Mouse (Mus musculus) ovary, postnatal 14 days (tissue): Measurements from ENCODE around the gene Tcp1.
"Not testable (repeated sequence)": the region's sequence is repeated elsewhere in the genome, so short reads cannot be mapped to it uniquely, and the experiment has no call there.

ENCODE experiments used
- DNase-seq: peaks from one replicate; pipeline ENCODE4 v3.0.0; 2022; ENCODE audit warnings: low spot score

The Tcp1 gene

DNA sequence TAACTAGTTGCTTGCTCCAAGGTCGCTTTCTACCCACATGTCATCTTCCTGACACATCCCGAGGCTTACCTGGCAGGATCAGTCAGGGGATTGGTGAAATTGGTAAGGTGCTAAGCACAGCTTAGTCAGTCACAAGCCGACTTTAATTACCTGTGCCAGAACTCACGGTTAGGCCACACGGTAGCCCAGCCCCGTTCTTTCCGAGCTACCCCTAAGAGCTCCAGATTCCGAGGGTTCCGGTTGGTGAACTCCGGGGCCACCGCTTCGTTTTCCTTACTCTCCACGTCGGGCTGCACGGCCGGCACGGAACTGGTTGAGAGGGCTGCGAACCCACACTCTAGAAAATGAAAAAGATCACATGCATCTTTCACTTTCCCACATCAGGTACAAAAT, at the start of gene Tcp1:
Tcp1 (plus strand) TSS at position 214 of the 393 bp plus-strand sequence.
- DNase-seq = no peak

DNA sequence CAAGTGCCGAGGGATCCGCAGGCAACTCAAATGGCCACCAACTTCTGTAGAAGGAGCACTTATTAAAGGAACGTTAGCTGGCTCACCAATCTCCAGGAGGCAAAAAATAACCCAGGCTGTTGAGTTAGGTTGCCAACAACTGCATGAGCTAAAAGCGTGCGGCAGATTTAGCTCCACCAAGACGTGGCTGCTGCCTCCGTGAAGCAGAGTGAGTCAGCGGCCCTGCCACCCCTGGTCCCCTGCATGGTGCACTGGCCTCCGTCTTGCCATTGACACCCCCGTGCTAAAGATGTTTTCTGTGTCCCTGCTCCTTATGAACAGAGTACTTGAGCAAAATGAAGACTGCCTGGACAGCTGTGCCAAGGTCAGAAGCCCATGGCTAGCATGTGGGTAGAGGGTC, 48.6 kb upstream of the Tcp1 start:
- DNase-seq = no peak

DNA sequence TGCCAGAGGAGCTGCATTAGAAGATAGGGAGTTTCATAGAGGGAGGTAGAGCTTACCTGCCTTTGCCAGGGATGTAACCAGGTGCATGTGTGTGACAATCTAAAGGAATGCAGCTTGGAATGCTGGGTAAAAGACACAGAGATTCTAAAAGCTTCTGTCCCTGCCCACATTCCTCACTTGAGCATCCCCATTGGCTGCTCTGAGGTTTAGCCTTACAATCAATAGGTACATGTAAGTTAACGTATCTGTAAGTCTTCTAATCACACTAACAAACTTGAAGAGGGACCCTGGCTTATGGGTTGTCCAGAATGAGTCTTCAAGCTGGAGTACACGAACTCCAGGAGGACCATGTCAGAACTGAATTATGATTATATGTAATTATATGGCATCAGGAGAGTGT, 47.5 kb upstream of the Tcp1 start, which contains the start of gene Mas1:
Mas1 (minus strand) TSS at position 101 of the 400 bp plus-strand sequence.
- no peak for DNase-seq

DNA sequence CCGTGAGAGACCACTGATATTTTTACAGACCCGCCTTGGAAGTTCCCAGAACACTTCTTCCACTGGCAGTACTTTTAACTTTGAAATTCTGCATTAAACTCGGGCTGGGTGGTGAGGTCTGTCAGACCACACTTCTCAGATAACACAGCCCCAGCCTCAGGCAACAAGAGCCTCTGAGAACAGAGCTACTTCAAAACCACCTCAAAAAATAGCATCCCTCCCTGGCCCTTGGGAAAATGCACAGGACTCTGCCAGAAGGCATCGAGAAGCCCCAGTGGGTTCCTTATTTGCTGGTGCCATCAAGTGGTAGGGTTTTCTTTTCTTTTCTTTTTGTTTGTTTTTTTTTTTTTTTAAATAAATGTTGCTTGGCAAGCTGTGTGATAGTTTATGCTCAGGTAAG, 46.9 kb upstream of the Tcp1 start:
- no peak for DNase-seq

DNA sequence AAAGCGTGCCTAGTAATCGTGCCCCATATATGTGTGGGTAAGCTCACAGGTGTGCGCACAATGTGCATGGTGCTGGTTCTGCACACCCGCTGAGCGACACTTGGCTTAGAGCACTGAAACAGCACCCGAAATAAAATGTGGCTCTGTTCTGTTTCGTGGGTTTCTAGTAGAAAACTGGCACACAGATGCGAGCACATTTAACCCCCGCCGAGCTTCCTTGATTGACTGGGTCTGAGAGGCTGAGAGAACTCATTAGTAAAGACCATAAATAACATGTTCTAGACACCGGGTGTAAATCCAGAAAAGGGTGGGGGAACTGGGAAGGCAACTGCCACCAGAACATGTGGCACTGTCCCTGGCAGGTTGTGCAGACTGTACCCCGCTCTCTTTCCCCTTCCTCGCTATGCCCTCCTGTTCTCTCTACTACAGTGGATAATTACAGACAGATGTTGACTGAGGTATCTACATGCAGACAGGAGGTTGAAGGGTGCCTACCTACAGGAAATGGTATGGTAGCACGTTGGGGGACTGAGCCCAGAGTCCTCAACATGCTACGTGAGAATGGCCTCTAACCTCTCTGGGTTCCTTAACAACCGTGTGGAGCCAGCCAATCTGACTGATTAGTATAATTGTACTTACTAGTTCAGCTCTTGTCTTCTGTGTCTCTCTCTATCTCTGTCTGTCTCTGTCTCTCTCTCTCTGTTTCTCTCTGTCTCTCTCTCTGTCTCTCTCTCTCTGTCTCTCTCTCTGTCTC, 43.0 kb upstream of the Tcp1 start:
- no peak for DNase-seq

DNA sequence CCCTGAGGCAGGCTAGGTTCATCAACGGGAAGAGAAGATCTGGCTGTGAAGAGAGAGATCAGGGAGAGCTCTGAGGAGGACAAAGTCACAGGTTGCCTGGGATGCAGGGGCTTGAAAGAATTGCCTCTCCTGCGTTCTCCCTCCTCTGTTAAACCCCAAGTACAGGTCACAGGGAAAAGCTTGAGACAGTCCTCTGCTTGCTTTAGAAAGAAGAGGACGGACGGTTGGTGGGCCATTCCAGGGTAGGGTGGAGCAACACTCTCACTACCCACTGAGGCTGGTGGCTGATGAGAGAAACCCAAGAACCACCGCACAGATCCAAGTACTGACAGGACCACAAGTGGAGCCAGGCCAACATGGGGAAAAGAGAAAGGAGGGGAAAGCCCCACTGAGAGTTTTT, 39.8 kb upstream of the Tcp1 start, which contains the start of gene Mrgprh:
Mrgprh (plus strand) TSS at position 301 of the 400 bp plus-strand sequence.
- DNase-seq = no peak

DNA sequence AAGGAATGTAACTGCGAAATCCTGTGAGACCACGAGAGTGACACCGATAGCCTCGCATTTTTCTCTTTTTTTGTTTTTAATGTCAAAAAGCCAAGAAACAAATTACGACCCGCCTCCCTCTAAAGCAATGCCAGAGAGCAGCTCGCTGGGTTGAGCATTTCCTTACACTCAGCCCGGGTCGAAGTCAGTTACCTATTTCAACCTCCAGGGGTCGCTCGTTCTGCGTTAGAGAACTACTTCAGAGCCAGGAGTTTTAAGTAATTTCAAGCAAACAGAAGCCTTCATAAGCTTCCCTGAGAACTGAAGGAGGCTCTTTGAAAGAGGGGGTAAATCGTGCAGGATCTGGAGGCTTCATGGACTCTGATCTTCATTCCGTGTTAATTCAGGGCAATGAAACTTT, 35.3 kb upstream of the Tcp1 start:
- DNase-seq = peak; percentile 84

DNA sequence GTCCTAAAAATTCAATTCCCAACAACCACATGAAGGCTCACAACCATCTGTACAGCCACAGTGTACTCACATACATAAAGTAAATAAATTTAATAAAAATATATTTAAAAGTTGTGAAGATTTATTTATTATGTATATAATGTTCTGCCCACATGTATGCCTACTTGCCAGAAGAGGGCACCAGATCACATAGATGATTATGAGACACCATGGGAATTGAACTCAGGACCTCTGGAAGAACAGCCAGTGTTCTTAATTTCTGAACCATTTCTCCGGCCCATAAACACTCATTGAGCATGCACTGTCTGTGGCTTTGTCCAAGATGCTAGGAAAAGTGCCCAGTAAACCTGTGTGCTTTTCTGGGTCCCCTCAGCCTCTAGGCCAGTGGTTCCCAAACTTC, 34.3 kb upstream of the Tcp1 start:
- DNase-seq = no peak

DNA sequence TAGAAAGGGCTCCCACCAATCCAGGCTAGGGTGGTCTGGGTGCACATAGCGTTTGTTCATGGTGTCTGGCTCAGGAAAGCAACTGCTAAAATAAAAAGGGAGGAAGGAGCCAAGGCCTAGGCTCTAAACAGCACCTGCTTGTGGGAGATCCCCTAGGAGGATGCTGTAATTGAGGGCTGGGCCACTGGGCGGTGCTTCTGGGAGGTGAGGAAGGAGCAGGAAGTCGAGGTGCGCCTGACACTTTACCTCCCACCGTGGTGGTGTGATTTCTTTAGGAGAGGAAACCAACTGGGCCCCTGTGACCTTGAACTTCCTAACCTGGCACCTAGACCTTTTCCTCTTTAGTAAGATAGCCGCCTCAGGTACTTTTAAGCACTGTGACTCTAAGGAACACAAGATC, 28.9 kb upstream of the Tcp1 start:
- DNase-seq = no peak

DNA sequence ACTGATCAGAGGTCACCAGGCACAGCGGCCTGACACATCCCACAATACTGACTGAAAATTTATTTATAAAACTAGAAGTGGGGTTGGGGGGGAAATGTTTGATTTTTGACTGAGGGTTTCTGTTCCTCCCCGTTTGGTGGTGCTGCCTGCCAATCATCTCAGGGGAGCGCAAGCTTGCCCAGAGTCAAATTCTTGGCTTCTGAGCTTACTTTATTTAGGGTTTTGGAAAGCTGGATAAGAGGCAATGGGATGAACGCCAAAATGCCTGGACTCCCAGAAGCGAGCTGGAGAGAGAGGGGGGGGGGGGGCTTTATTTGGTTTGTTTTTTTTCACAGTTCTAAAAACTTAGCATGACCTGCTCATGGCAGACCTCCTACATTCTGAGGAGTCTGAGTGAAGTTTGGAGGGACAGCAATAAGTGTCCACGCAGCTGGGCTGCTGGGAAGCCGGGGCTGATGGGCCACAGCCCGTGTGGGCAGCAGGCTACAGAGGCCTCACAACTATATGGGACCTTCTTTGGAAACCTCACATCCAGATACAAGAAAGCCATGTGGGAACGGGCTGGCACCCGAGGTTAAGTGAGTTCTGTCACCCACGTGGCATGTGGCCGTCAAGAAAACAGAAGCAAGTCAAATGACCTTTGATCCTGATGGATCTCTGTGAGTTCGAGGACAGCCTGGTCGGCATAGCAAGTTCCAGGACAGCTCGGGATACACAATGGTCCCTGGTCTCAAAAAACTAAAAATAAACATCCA, 28.3 kb upstream of the Tcp1 start:
- DNase-seq = no peak

DNA sequence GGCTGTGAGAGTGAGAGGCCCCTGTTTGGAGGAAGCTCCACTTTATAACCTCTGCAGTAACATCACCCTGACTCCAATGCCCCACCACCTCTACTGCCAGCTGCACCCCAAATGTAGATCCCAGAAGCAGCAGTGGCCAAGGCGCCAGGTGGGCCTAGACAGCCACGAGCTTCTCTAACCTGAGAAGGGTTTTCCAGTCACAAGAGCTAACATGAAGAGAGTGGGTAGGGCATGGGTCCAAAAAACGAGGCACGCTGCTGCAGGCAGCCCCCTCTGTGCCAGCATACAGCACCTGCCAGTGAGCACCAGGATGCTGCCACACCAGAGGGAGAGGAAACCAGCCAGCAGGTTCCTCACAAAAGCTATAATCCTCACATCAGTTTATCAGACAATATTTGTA, 24.4 kb upstream of the Tcp1 start:
- no peak for DNase-seq

DNA sequence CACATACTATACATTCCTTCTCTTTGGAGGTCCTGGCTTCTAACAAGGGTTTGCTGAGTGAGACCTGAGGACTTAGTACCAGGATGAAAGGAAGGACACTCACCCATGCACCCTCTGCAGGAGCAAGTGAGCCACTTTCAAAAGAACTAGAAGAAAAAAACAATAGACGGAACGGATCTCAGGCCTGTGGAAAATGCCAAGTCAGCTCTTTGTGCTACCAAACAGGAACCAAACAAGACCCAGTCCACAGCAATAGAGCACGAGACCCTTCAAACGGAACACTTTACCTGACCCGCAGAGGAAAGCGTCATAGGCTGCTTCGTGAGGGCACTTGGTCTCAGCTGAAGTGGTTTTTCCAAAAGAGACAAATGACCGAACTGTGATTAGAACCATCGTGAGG, 23.5 kb upstream of the Tcp1 start:
- DNase-seq = no peak

DNA sequence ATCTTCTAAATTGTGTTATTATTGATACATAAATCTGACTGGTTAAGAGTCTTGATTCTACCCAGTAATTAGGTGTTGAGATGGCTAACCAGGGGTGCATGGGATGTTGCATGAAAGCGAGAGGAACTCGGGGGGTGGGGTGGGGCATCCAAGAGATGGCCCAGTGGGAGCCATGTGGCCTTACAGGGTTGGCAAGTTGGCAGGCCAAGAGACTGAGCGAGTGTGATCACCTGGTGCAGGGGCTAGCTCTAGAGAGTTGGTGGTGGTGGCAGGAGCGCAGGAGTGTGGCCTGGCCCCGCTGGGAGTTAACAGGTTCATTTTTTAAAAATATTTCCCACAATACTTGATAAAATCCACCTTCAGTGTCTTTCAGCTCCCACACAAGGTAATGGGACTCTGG, 17.8 kb upstream of the Tcp1 start:
- DNase-seq = no peak

DNA sequence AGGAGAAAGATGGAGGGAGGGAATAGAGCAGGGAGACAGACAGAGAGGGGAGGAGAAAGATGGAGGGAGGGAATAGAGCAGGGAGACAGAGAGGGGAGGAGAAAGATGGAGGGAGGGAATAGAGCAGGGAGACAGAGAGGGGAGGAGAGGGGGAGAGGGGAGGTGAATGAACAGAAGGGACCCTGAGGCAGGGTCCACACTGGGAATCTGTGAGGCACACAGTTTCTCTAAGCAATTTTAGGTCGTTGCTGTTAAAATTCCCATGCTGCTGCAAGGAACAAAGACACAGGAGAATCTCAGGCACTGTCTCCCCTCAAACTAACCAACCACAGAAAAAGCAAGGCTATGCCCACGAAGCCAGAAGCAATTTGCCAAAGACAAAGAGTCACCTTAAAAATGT, 16.9 kb upstream of the Tcp1 start:
- not testable (repeated sequence) for DNase-seq

DNA sequence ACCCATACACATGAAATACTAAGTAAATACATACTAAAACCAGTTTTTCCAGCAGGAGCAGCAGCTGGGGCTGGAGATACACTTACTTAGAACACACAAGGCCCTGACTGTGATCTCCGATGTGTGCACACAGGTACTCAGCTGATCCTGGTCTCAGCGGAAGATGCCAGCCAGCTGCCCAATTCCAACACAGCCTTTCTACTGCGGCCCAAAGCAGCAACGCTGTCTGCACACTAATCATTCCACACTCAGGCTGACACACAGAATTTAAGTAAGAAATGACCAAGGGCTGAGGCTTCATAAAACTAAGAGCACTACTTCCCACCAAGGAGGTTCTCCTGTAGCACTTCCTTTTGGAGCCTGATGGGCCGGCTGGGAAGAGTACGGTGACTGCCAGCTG, 13.2 kb upstream of the Tcp1 start:
- DNase-seq = no peak

DNA sequence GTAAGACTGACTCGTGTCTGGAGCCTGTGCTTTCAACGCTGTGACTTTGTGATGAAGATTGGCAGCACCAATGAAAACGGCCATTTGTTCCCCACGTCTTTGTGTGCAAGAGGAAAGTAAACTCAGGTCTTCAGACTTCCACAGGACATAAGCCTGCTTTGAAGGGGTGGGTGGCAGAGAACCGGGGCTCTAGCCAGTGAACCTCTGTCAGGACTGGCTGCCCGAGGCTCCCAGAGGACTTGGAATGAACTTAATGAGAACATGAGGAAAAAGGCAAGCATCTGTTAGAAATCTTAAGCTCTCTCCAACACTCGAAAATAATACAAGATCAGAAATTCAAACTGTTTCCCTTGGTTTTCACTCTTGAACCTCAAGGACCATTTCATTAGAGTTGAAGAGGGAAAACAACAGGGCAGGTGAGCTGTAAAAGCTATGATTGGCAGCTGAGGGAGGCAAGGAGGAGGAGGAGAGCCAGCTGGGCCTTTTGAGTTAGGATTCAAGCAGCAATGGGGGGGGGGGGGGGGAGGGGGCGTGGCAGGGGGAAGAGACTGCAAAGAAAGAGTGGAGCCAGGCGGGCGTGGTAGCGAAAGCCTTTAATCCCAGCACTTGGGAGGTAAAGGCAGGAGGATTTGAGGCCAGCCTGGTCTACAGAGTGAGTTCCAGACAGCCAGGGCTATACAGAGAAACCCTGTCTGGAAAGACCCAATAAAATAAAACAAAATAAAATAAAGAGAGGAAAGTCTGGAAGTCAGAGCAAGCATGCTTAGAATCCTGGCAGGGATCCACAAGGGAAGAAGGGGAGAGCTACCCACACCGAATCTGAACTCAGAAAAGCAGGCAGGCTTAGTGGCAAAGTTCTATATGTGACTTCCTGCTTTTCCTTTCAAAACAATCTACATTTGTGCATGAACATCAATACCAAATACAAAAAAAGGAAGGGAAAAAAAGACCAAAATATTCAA, 11.8 kb upstream of the Tcp1 start:
- no peak for DNase-seq

DNA sequence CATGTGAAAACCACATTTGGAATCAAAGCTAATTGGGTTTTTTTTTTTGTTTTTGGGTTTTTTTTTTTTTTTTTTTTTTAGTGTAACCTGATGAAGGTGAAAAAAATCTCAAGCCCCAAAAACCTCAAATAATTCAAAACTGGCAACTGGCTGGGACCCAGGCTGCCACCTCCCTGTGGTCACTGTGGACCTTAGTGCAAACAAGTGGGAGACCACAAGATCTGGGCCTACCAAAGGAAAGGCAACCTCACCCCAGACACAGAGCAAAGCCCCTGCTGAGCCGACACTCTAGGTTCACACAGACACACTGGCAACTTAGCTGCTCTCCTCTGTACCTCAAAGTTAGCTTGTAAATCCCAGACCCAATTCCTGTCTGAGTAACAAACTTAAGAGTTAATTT, 11.2 kb upstream of the Tcp1 start:
- DNase-seq = no peak

DNA sequence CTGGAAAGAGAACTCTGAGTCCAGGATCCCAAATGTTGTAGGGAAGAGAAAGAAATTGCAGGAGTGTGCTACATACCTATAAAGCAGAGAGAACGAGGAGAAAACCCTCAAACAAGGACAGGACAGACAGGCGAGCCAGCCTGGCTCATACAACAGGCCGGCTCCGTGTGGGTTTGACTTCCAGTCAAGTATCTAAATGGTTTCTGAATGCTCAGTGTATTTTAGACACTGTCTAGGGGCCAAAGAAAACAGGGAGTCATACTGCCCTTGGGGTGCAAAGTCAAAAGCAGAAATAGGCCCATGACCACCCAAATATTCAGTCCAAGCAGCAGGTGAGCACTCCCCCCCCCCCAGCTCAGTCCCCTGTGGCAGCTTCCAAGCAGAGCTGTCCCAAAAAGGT, 9.7 kb upstream of the Tcp1 start:
- no peak for DNase-seq

DNA sequence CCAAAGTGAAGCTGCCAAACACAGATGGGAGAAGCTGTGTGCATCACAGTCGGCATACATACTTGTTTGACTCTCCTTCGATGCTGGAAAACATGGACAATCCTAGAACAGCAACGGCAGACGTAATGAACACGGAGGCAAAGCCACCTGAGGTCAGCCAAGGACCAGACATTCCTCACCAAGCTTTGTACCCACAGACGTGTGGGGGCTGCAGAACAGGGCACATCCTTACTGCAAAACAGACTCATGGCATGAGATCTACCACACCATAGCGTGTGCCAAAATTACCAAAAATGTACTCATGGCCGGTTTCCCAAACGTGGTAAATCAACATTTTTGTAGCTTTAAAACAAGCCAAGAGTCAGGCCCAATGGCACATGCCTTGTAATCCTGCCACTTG, 9.1 kb upstream of the Tcp1 start:
- no peak for DNase-seq

DNA sequence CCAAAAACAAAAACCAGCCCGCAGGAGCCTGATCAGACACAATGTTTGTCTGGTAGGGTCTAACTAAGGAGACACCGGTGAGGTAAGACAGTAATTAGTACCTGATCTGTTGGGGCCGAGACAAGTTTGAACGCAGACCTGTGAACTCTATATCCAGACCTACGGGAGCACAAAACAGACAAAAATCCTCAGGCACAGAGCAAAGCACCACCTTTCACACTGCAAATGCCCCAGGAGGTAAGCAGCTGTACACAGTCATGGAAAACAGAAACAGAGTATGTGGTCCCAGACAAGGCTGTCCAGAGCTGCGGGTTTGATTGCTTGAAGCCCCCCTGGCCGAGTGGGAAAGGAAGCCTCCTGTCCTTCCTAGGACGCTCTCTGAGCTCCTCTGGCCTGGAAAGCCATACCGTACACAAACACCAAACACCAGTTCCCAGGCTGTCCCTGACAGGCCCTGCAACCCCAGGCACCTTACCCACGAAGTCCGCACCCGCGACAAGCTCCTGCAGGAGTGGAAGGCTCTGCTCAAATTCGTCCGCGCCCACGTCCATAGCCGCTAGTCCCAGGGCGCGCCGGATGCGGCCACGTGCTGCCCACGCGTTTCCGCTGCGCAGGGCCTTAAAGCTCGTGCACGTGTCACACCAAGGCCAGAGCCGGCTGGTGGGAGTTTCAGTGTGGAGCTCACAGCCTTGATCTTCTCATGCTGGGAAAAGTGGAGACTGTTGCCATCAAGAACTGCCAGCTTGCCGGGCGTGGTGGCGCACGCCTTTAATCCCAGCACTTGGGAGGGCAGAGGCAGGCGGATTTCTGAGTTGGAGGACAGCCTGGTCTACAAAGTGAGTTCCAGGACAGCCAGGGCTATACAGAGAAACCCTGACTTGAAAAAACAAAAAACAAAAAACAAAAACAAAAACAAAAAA, 5.9 kb upstream of the Tcp1 start, which contains the start of gene Pnldc1:
Pnldc1 (minus strand) TSS at position 870 of the 920 bp plus-strand sequence.
- no peak for DNase-seq

DNA sequence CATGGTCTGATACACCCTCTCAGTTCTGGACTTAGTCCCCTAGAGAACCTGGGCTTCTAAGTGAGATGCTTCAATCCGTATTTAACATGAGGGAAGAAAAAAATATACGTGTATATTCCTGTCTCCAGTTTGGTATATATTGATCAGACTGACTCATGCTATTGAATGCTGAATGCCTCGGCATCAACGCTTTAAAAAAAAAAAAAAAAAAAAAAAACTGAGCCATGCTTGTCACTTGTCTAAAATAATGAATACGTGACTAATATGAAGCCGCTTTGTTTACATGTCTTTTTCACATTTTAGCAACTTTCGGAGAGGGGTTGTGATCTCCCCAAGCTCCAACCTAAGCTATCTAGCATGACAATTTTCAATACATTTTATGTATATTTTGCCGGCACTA, 5.1 kb upstream of the Tcp1 start:
- DNase-seq = no peak
